Mouse (Mus musculus): ENCODE results near the gene Mcur1. TPM values are rescaled to one million over a fixed set of nuclear protein-coding genes. Genes with fewer than 3 reads are reported as not detected.

Mcur1 gene
- polyA plus RNA-seq (2015; fragmentation: Nextera tagmentation; extraction: Ambion mirVana), result 8.2 and 9.1 TPM in 2 replicates

DNA sequence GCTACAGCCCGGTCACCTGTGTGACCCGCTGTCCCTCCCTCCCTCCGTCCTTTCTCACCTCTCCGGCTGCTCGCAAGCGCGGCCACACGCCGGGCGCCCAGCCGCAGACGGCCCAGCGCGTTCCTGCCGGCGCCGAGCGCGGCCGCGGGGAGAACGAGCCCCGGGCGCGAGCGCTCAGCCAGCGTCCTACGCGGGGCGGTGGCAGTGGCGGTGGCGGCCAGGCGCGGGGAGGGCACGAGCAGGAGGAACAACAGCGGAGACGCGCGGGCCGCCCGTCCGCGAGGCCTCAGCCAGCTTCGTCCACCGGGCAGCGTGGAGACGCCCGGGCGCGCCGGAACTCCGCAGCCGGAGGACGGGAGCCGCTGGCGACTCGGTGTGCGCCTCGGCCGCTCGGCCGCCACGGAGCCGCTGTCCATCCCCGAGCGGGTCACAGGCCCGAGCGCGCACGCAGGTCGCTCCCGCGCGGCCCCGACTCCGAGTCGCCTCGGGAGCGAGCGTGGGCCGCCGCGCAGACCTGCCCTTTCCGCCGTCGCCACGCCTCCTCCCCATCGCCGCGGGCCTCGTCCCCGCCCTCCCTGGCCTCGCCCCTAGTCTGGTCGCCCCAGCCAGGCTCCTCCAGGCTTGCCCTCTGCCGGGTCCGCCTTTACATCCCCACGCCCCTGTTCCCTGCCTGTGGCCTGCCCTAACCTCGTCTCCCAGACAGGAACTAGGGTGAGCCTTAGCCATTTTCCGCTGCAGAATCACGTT is at the start of gene Mcur1:
Gene Mcur1 (minus strand): TSS at position 481 of the 747 bp plus-strand sequence.
- no peaks in the 10 kb centered on the region; the same call in none of the 2 replicates for H3K27me3 ChIP-seq
- peak; percentile 96 for ATAC-seq (ENCODE audit: low read depth)
- H3K36me3 ChIP-seq, result peaks cover 5% of the 10 kb centered on the region; the same call in 1 of the 2 replicates
- H3K4me2 ChIP-seq, result peak within 1 kb of the TSS; percentile 70
- WGBS, result 0% methylated on average over 82 of the region's 100 CpGs
- H3K4me1 ChIP-seq (replicated peaks), result peaks cover 15% of the 10 kb centered on the region
- peak within 1 kb of the TSS; percentile 54 for H3K4me3 ChIP-seq
- H3K9me3 ChIP-seq, result no peaks in the 10 kb centered on the region
- peak within 1 kb of the TSS; percentile 85 for H3K27ac ChIP-seq (replicated peaks)
- peak within 1 kb of the TSS; percentile 83 for H3K9ac ChIP-seq

DNA sequence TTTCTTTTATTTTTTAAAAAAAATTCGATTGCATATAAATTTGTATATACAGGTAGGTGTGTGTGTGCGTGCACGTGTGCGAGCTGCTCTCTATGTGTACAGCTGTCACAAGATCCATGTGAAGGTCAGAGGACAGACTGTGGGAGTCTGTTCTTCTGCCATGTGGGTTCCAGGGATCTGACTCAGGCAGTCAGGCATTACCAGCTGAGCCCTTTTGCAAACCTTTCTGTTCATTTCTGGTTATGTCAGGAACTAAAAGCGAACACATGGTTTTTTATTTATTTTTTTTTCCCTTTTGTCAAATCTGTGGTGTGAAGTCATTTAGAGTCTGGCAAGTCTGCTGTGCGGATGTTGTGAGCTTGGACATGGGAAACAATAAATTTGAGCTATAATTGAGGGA is 48.9 kb upstream of the Mcur1 start:
- H3K4me1 ChIP-seq (replicated peaks), result 0 out of 2 replicates have a peak, but pooled peaks cover 1% of the 10 kb centered on the region
- H3K4me2 ChIP-seq, result no peak overlapping the region
- no peaks in the 10 kb centered on the region for H3K27me3 ChIP-seq
- no peak overlapping the region for H3K4me3 ChIP-seq
- H3K36me3 ChIP-seq, result no peaks in the 10 kb centered on the region
- 77% methylated on average over 6 of the region's 6 CpGs for WGBS
- H3K9ac ChIP-seq, result no peak overlapping the region
- no peak overlapping the region for H3K27ac ChIP-seq (replicated peaks)
- no peaks in the 10 kb centered on the region for H3K9me3 ChIP-seq
- ATAC-seq (ENCODE audit: low read depth), result no peak

DNA sequence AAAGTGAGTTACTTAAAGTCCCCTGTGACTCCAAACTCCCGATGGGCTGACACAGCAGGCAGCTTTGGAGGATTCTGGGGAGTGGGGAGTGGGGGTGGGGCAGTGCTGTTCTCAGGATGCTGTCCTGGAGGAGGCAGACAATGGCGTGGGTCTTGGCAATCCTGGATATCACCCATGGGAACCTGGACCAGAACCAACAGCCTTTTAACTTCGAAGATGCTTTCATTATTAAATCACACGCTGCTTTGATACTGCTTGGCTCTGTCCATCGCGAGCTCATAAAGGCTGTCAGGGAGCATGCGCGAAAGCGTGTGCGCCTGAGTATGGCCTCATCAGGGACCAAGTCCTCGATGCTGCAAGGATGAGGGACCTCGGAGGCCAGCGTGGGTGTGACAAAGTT is 43.1 kb upstream of the Mcur1 start:
- no peak for ATAC-seq (ENCODE audit: low read depth)
- Histone ChIP-seq H3K4me2 (no peak overlapping the region), H3K9me3 (no peaks in the 10 kb centered on the region), H3K27me3 (no peaks in the 10 kb centered on the region), H3K36me3 (no peaks in the 10 kb centered on the region), H3K4me1 (replicated peaks) (0 out of 2 replicates have a peak, but pooled peaks cover 12% of the 10 kb centered on the region), H3K4me3 (no peak overlapping the region), H3K27ac (replicated peaks) (no peak overlapping the region), H3K9ac (no peak overlapping the region)
- WGBS, result 65% methylated on average over 13 of the region's 13 CpGs

DNA sequence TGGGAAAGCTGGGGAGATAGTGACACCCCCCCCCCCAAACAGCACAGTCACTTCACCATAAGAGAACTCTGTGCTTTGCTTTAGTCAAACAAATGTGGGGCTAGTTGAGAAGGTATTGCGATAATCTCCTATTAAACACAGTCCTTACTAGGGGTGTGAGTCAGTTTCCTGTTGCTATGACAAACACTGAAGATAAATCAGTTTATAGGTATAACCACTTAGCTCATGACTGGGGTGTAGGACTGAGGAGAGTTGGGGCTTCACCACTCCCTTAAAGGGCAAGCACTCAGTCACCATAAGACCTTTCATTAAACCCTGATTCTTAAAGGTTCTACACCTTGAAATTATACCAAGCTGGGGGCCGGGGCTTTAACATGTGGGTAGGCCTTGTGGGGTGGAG is 42.4 kb upstream of the Mcur1 start:
- Histone ChIP-seq H3K9me3 (no peaks in the 10 kb centered on the region), H3K4me3 (no peak overlapping the region), H3K9ac (no peak overlapping the region), H3K4me2 (no peak overlapping the region), H3K27me3 (no peaks in the 10 kb centered on the region), H3K4me1 (replicated peaks) (0 out of 2 replicates have a peak, but pooled peaks cover 12% of the 10 kb centered on the region), H3K36me3 (no peaks in the 10 kb centered on the region), H3K27ac (replicated peaks) (no peak overlapping the region)
- ATAC-seq (ENCODE audit: low read depth), result no peak
- WGBS, result 95% methylated on average over 2 of the region's 2 CpGs

DNA sequence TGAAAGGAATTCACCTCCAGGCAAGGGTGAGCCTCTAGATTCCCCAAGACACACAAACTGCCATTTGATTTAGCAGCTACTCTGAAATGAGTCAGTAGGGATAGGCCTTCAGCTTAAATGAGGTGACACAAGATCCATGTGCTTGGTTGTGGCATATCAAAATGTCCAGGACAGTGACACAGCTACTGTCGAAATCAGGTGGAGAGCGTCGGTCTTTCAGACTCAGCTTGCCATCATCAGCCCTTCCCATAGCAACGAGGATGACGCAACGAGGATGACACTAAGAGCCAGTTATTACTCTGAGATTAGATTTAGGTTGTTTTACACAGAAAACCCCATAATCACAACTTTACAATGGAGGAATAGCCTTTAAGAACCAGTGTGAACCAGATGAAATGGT is 41.0 kb upstream of the Mcur1 start:
- H3K9ac ChIP-seq, result no peak overlapping the region
- no peak overlapping the region for H3K4me2 ChIP-seq
- no peak for ATAC-seq (ENCODE audit: low read depth)
- no peaks in the 10 kb centered on the region for H3K9me3 ChIP-seq
- no peak overlapping the region for H3K4me3 ChIP-seq
- H3K4me1 ChIP-seq (replicated peaks), result 0 out of 2 replicates have a peak, but pooled peaks cover 12% of the 10 kb centered on the region
- H3K36me3 ChIP-seq, result no peaks in the 10 kb centered on the region
- no peaks in the 10 kb centered on the region for H3K27me3 ChIP-seq
- WGBS, result 93% methylated on average over 6 of the region's 6 CpGs
- H3K27ac ChIP-seq (replicated peaks), result no peak overlapping the region

DNA sequence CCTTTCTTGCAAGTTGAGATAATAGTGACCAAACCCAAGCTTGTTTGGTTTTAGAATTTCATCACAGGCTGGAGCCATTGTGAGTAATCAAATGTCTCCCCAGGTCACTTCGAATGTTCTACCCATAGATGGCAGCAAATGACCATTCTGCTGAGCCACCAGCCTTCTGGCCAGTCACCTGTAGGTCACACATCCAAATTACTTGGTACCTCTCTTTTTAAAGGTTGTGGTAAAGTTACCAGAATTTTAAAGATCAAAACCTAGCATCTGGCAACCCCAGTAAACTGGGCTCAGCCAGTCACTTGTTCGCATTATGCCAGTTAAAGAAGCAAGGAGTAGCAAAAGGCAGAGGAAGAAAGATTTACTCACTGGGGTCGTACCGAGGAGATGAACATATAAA is 35.9 kb upstream of the Mcur1 start:
- Histone ChIP-seq H3K36me3 (no peaks in the 10 kb centered on the region), H3K27me3 (no peaks in the 10 kb centered on the region), H3K9me3 (no peaks in the 10 kb centered on the region), H3K27ac (replicated peaks) (no peak overlapping the region), H3K9ac (no peak overlapping the region), H3K4me1 (replicated peaks) (peaks cover 5% of the 10 kb centered on the region; the same call in 1 of the 2 replicates), H3K4me2 (no peak overlapping the region), H3K4me3 (no peak overlapping the region)
- no peak for ATAC-seq (ENCODE audit: low read depth)
- 65% methylated on average over 4 of the region's 4 CpGs for WGBS

DNA sequence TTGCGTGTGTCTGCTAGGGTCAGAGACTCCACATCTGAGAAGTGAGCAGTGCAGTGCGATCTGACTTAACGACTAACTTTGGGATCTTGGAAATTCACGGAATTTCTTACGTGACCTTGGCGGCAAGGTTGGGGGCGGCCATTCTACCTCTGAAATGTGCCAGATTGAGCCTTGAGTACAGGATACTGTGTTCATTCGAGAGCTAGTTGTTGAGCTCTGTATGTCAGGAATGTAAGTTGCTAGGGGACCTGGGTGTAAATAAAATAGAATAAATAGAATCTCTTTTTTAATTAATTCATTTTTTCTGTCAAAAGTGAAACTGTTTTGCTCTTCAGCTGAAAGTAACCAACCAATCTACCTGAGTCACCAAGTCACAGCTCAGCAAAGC is 32.7 kb upstream of the Mcur1 start:
- no peaks in the 10 kb centered on the region for H3K36me3 ChIP-seq
- ATAC-seq (ENCODE audit: low read depth), result no peak
- H3K4me1 ChIP-seq (replicated peaks), result peaks cover 5% of the 10 kb centered on the region; the same call in 1 of the 2 replicates
- H3K9ac ChIP-seq, result no peak overlapping the region
- no peak overlapping the region for H3K4me3 ChIP-seq
- WGBS, result 66% methylated on average over 8 of the region's 8 CpGs
- H3K9me3 ChIP-seq, result no peaks in the 10 kb centered on the region
- H3K27ac ChIP-seq (replicated peaks), result no peak overlapping the region
- no peak overlapping the region for H3K4me2 ChIP-seq
- H3K27me3 ChIP-seq, result no peaks in the 10 kb centered on the region

DNA sequence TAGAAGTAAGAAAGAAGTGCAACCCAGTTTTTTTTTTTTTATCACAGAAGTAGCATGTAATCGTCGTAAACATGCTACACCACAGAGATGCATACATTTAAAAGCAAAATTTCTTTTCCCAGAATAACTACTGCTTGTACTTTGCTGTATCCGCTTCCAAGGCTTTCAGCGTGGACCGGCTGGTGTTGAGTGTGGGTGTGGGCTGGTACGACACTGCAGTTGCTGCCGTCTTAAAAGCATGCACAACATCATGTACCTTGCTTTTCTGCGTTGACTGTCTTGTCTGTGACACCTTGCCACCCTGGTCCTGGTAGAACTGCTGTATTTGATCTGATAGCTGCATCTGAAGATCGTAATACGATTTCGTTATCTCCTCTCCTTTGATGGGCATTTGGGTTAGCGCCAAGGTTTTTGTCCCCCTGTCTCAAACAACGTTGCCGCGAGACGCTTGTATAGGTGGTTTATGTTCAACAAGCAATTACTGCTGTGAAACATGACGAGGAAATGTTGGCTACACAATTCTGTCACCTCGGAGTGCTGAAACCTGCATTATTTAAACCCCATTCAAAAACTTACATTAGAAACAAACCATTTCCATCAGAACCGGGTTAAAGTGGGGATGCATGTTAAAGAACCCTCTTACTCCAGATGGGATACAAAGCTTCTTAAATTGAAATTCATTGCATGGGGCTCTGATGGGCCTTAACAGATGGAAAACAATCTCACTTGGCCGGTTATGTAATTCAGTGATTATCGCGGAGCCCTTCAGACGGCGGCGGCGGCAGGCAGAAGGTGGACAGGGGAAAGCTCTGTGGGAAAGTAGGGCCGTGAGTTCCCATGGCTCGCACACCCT is 32.1 kb upstream of the Mcur1 start:
- H3K9me3 ChIP-seq, result no peaks in the 10 kb centered on the region
- 66% methylated on average over 28 of the region's 28 CpGs for WGBS
- no peak overlapping the region for H3K27ac ChIP-seq (replicated peaks)
- no peaks in the 10 kb centered on the region for H3K27me3 ChIP-seq
- no peak overlapping the region for H3K9ac ChIP-seq
- no peak for ATAC-seq (ENCODE audit: low read depth)
- no peaks in the 10 kb centered on the region for H3K36me3 ChIP-seq
- H3K4me2 ChIP-seq, result no peak overlapping the region
- peaks cover 5% of the 10 kb centered on the region; the same call in 1 of the 2 replicates for H3K4me1 ChIP-seq (replicated peaks)
- H3K4me3 ChIP-seq, result no peak overlapping the region

DNA sequence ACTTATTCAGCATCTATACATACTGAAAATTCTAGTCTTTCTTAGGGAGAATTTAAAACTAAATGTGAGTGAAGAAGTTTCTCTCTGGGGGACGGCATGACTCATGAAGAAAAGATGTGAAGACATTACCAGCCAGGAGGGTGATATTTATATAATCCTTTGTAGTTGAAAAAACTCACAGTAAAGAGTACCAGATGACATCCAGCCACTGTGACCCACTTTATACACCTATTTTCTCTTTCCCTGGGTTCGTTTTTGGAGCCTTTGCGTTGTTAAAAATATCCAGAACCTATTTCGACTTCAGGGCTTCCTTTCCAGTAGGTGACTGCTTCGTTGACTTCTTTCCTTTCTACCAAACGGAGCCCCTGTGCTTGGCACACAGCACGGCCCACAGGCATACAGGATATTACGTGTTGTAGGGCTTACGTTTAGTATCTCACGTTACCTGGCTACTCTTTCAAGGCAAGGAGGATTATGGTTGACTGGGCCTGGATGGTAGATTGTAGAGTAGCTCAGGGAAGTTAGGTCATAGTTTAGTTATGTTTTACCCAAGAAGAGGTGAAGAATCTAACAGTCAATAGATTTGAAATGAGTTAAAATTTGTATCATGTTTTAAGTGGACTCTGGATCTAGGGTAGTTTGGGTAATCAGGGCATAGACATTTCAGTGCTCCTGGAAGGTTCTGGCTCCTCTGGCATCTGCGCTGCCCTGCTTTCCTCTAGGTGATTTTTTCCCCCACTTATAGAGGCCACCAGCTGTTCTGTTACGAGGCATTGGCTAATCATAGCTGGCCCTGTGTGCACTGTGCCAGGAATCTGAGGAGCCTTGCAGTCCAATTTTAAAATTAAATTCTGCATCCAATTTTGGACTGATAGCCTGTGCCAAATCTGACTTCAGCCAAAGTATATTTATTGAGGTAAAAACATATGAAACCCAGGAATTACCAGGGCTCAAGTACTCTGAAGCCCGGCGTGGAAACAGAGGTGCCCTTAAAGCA is 28.2 kb upstream of the Mcur1 start:
- Histone ChIP-seq H3K4me2 (no peak overlapping the region), H3K9me3 (no peaks in the 10 kb centered on the region), H3K27me3 (no peaks in the 10 kb centered on the region), H3K27ac (replicated peaks) (no peak overlapping the region), H3K9ac (no peak overlapping the region), H3K4me1 (replicated peaks) (peaks cover 1% of the 10 kb centered on the region; the same call in 1 of the 2 replicates), H3K4me3 (no peak overlapping the region), H3K36me3 (no peaks in the 10 kb centered on the region)
- 85% methylated on average over 14 of the region's 14 CpGs for WGBS
- ATAC-seq (ENCODE audit: low read depth), result no peak

DNA sequence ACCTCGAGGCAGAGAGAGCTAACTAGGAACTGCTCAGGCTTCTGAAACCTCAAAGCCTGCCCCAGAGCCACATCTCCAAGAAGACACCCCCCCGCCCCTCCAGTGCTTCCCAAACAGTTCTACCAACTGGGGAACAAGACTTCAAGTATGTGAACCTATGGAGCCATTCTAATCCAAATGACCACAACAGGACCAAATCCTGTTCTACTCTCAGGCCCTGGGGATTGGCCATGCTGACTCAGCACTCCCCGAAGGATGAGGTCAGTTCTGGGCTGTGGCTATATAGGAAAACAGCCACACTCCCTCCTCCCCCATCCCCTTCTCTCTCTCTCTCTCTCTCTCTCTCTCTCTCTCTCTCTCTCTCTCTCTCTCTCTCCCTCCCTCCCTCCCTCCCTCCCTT is 27.0 kb upstream of the Mcur1 start:
- Histone ChIP-seq H3K9ac (no peak overlapping the region), H3K4me1 (replicated peaks) (peaks cover 5% of the 10 kb centered on the region; the same call in 1 of the 2 replicates), H3K36me3 (no peaks in the 10 kb centered on the region), H3K9me3 (no peaks in the 10 kb centered on the region), H3K27ac (replicated peaks) (no peak overlapping the region), H3K4me3 (no peak overlapping the region), H3K4me2 (no peak overlapping the region), H3K27me3 (no peaks in the 10 kb centered on the region)
- ATAC-seq (ENCODE audit: low read depth), result no peak
- 86% methylated on average over 3 of the region's 3 CpGs for WGBS

DNA sequence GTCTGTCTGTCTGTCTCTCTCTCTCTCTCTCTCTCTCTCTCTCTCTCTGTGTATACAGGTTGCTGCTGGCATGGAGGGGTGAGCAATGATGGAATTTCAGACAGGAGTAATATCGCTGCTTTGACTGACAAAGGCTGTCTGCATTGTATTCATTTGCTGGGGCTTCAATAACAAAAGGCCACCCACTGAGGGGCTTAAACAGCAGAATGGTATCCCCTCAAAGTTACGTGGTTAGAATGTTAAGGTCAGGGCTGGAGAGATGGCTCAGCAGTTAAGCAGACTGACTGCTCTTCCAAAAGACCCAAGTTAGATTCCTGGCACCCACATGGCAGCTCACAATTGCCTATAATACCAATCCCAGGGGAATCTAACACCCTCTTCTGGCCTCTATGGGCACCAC is 25.3 kb upstream of the Mcur1 start:
- Histone ChIP-seq H3K4me1 (replicated peaks) (peaks cover 5% of the 10 kb centered on the region; the same call in 1 of the 2 replicates), H3K9ac (no peak overlapping the region), H3K27ac (replicated peaks) (no peak overlapping the region), H3K27me3 (no peaks in the 10 kb centered on the region), H3K4me3 (no peak overlapping the region), H3K4me2 (no peak overlapping the region), H3K9me3 (no peaks in the 10 kb centered on the region), H3K36me3 (no peaks in the 10 kb centered on the region)
- 51% methylated on average over 2 of the region's 2 CpGs for WGBS
- ATAC-seq (ENCODE audit: low read depth), result no peak

Data from neural tube, embryonic 13.5 days (tissue).